In the genomic region with DNA sequence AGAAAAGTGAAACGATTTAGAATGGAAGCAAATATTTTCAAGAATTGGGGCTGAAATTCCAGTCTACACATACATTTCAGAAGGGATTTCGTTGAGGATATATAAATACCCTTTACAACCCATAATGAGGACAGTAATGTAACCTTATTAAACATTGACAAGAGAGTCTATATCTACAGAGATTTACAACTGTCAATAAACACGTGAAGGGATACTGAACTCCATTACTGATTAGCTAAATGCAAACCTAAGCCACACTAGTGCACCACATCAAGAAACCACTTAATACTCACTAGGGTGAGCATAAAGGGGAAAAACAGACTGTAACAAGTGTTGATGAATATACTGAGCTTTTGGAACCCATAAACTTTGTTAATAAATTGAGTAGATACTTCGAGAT, we compare ENCODE assay signal across 46 mouse cellular contexts. TPM values are rescaled to one million over a fixed set of nuclear protein-coding genes. Genes with fewer than 3 reads are reported as not detected.
"Had no signal": no experiment of that assay in that cellular context is flagged by ENCODE, and none has a peak within 500 bp of the region (broad histone marks: within the 10 kb centered on the region; RNA-seq: fewer than 3 reads in every experiment).

No protein-coding gene starts in this region.

- H3K27ac ChIP-seq: limb, embryonic 10.5 days; limb, embryonic 12.5 days; limb, embryonic 13.5 days; limb, embryonic 15.5 days; liver, embryonic 12.5 days; liver, embryonic 13.5 days; liver, embryonic 14.5 days; liver, embryonic 15.5 days; lung, embryonic 15.5 days; macrophage; midbrain, embryonic 10.5 days; midbrain, embryonic 12.5 days; midbrain, embryonic 13.5 days; midbrain, embryonic 15.5 days had no signal

- H3K9ac ChIP-seq: limb, embryonic 12.5 days; limb, embryonic 13.5 days; limb, embryonic 15.5 days; liver, embryonic 12.5 days; liver, embryonic 13.5 days; liver, embryonic 14.5 days; liver, embryonic 15.5 days; liver, postnatal 0 days; lung, embryonic 14.5 days; lung, embryonic 15.5 days; midbrain, embryonic 12.5 days; midbrain, embryonic 13.5 days; midbrain, embryonic 15.5 days had no signal

- H3K4me3 ChIP-seq: limb, embryonic 10.5 days; limb, embryonic 12.5 days; limb, embryonic 13.5 days; limb, embryonic 15.5 days; liver, embryonic 12.5 days; liver, embryonic 13.5 days; liver, embryonic 15.5 days; lung, embryonic 15.5 days; megakaryocyte, embryonic 14.5 days; midbrain, embryonic 10.5 days; midbrain, embryonic 12.5 days; midbrain, embryonic 13.5 days; midbrain, embryonic 15.5 days; myocyte had no signal

- DNase-seq: left cerebral cortex, postnatal 4 days; liver; liver, embryonic 13.5 days; liver, postnatal 0 days; lung, adult 18-20 months; lung, adult 2 months; lung, embryonic 14.5 days; lung, postnatal 10 days; lung, postnatal 14 days; lung, postnatal 36 days; lung, postnatal 4 days; midbrain, embryonic 14.5 days had no signal

- H3K36me3 ChIP-seq: limb, embryonic 10.5 days; limb, embryonic 12.5 days; limb, embryonic 13.5 days; limb, embryonic 15.5 days; liver, embryonic 12.5 days; liver, embryonic 13.5 days; liver, embryonic 15.5 days; lung, embryonic 15.5 days; midbrain, embryonic 10.5 days; midbrain, embryonic 12.5 days; midbrain, embryonic 13.5 days; midbrain, embryonic 15.5 days had no signal

- ATAC-seq: liver, embryonic 12.5 days; liver, postnatal 0 days; lung, postnatal 0 days; midbrain, embryonic 13.5 days; midbrain, embryonic 15.5 days; midbrain, embryonic 16.5 days had no signal

- H3K4me1 ChIP-seq: limb, embryonic 10.5 days; limb, embryonic 12.5 days; limb, embryonic 13.5 days; limb, embryonic 15.5 days; liver, embryonic 12.5 days; liver, embryonic 13.5 days; liver, embryonic 15.5 days; lung, embryonic 15.5 days; megakaryocyte, embryonic 14.5 days; midbrain, embryonic 10.5 days; midbrain, embryonic 12.5 days; midbrain, embryonic 13.5 days; midbrain, embryonic 15.5 days had no signal

- H3K27me3 ChIP-seq: limb, embryonic 12.5 days; liver, embryonic 12.5 days; liver, embryonic 13.5 days; liver, embryonic 15.5 days; lung, embryonic 15.5 days; midbrain, embryonic 12.5 days; midbrain, embryonic 13.5 days; midbrain, embryonic 15.5 days had no signal

- H3K4me2 ChIP-seq: limb, embryonic 12.5 days; limb, embryonic 13.5 days; limb, embryonic 15.5 days; liver, embryonic 11.5 days; liver, embryonic 12.5 days; liver, embryonic 13.5 days; liver, embryonic 15.5 days; lung, embryonic 14.5 days; lung, embryonic 15.5 days; midbrain, embryonic 11.5 days; midbrain, embryonic 12.5 days; midbrain, embryonic 13.5 days; midbrain, embryonic 15.5 days had no signal

- H3K9me3 ChIP-seq: limb, embryonic 10.5 days; limb, embryonic 12.5 days; limb, embryonic 13.5 days; limb, embryonic 15.5 days; liver, embryonic 12.5 days; liver, embryonic 13.5 days; liver, embryonic 15.5 days; lung, embryonic 15.5 days; megakaryocyte, embryonic 14.5 days; midbrain, embryonic 10.5 days; midbrain, embryonic 12.5 days; midbrain, embryonic 13.5 days; midbrain, embryonic 15.5 days had no signal

RNA-seq across cellular contexts. Expression of a gene that starts 4.7 kb away (rescaled TPM):
- total RNA-seq: left cerebral cortex, adult 8-10 months; left cerebral cortex, postnatal 10 days; left cerebral cortex, postnatal 14 days; left cerebral cortex, postnatal 25 days; left cerebral cortex, postnatal 36 days; left cerebral cortex, postnatal 4 days; liver, adult 2 months; megakaryocyte progenitor cell, adult 5-6 weeks; megakaryocyte, adult 5-6 weeks; midbrain, postnatal 0 days; monocyte, adult 5-6 weeks had no signal
- polyA plus RNA-seq: limb, embryonic 10.5 days; limb, embryonic 11.5 days; limb, embryonic 12.5 days; limb, embryonic 13.5 days; limb, embryonic 14.5 days; limb, embryonic 15.5 days; liver, adult 2 months; liver, embryonic 11.5 days; liver, embryonic 12.5 days; liver, embryonic 13.5 days; liver, embryonic 14.5 days; liver, embryonic 15.5 days; liver, embryonic 16.5 days; liver, postnatal 0 days; lung, adult 2 months; lung, embryonic 14.5 days; lung, embryonic 15.5 days; lung, embryonic 16.5 days; lung, postnatal 0 days; macrophage; midbrain, embryonic 10.5 days; midbrain, embryonic 11.5 days; midbrain, embryonic 12.5 days; midbrain, embryonic 13.5 days; midbrain, embryonic 14.5 days; midbrain, embryonic 15.5 days; midbrain, embryonic 16.5 days; midbrain, postnatal 0 days; myocyte; neural tube, embryonic 11.5 days had no signal

RNA-seq across cellular contexts. Expression of a gene that starts 29.8 kb away (rescaled TPM):
- total RNA-seq: left cerebral cortex, adult 8-10 months; left cerebral cortex, postnatal 10 days; left cerebral cortex, postnatal 14 days; left cerebral cortex, postnatal 25 days; left cerebral cortex, postnatal 36 days; left cerebral cortex, postnatal 4 days; liver, adult 2 months; megakaryocyte progenitor cell, adult 5-6 weeks; megakaryocyte, adult 5-6 weeks; midbrain, postnatal 0 days; monocyte, adult 5-6 weeks had no signal
- polyA plus RNA-seq: limb, embryonic 10.5 days; limb, embryonic 11.5 days; limb, embryonic 12.5 days; limb, embryonic 13.5 days; limb, embryonic 14.5 days; limb, embryonic 15.5 days; liver, adult 2 months; liver, embryonic 11.5 days; liver, embryonic 12.5 days; liver, embryonic 13.5 days; liver, embryonic 14.5 days; liver, embryonic 15.5 days; liver, embryonic 16.5 days; liver, postnatal 0 days; lung, adult 2 months; lung, embryonic 14.5 days; lung, embryonic 15.5 days; lung, embryonic 16.5 days; lung, postnatal 0 days; macrophage; midbrain, embryonic 10.5 days; midbrain, embryonic 11.5 days; midbrain, embryonic 12.5 days; midbrain, embryonic 13.5 days; midbrain, embryonic 14.5 days; midbrain, embryonic 15.5 days; midbrain, embryonic 16.5 days; midbrain, postnatal 0 days; myocyte; neural tube, embryonic 11.5 days had no signal

RNA-seq across cellular contexts. Expression of a gene that starts 54.4 kb away (rescaled TPM):
- total RNA-seq: left cerebral cortex, postnatal 14 days; left cerebral cortex, postnatal 25 days; left cerebral cortex, postnatal 36 days; left cerebral cortex, postnatal 4 days; midbrain, postnatal 0 days had no signal
- polyA plus RNA-seq: limb, embryonic 10.5 days; limb, embryonic 11.5 days; limb, embryonic 12.5 days; limb, embryonic 13.5 days; limb, embryonic 14.5 days; limb, embryonic 15.5 days; liver, embryonic 11.5 days; liver, embryonic 12.5 days; liver, embryonic 13.5 days; lung, embryonic 14.5 days; lung, embryonic 16.5 days; midbrain, embryonic 10.5 days; midbrain, embryonic 11.5 days; midbrain, embryonic 12.5 days; midbrain, embryonic 13.5 days; midbrain, embryonic 14.5 days; midbrain, embryonic 15.5 days; midbrain, embryonic 16.5 days; midbrain, postnatal 0 days; neural tube, embryonic 11.5 days had no signal
